Mouse (Mus musculus): ENCODE measurements around the gene Rras.

- TF ChIP-seq MYOD1 (IDR thresholded peaks at IDR 0.05; ENCODE audit: control insufficient read depth, insufficient read length, low read depth), result no peak
- TF ChIP-seq CTCF (IDR thresholded peaks at IDR 0.05; ENCODE audit: control insufficient read depth, insufficient read depth, insufficient read length), result no peak
- TF ChIP-seq MYOG (IDR thresholded peaks at IDR 0.05; ENCODE audit: control insufficient read depth, extremely low read depth, insufficient read length), result no peak
- no peak for TF ChIP-seq USF1 (IDR thresholded peaks at IDR 0.05; ENCODE audit: low read depth)
- no peak for TF ChIP-seq FOSL1 (IDR thresholded peaks at IDR 0.05; ENCODE audit: insufficient read depth, low read length, poor library complexity, severe bottlenecking)
These were observed 19.8 kb upstream of the Rras start for GRCm38 (mm10) chr7:44997940-44998428.

Data from C2C12 (cell line).